Mouse (Mus musculus) CD4-positive naive resting alpha-beta T cell, adult 76 days (primary cell): ENCODE data around the gene Vegfb. TPM values are rescaled to one million over a fixed set of nuclear protein-coding genes. Genes with fewer than 3 reads are reported as not detected.

Experiments used
- total RNA-seq: library from RNA; stranded (reverse); gene quantifications from one replicate; pipeline ENCODE4 v1.2.4, GENCODE M21; 2023

Vegfb gene
- total RNA-seq, result 7.7 TPM

DNA sequence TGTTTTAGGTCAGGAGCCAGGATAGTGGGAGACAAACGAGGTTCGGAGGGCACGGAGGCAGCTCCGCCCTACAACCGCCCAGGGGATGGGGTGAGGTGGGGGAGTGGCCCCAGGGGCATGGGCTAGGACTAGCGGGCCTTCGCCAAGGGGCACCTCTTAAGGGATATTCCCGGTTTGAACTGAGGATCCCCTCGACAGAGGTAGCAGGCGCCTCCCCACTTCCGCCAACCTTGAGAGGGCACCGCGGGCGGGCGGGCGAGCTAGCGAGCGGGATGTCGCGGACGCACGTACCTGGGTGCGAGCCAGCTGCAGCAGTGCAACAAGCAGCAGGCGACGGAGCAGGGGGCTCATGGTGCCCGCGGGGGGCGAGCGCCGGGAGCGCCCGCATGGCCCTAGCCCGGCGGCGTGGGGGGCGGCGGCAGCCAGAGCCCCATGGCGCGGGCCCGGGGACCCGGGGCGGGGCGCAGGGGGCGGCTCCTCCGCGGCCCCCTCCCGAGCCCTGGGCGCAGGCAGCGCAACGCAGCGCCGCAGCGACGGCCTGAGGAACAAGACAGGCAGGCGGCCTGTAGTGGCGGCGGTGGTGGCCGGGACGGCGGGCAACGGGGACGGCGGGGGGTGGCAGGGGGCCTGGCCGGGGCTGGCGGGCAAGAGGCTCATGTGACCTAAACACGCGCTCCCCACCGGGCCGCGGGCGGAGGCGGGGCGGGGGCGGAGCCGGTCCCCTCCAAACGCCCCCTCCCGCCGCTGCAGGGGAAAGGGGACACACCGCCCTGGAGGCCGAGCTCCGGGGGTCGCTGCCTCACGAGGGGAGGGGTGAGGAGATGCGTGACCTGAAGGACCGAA is at the start of gene Vegfb:
Gene Vegfb (minus strand): TSS at position 591 of the 843 bp plus-strand sequence.

DNA sequence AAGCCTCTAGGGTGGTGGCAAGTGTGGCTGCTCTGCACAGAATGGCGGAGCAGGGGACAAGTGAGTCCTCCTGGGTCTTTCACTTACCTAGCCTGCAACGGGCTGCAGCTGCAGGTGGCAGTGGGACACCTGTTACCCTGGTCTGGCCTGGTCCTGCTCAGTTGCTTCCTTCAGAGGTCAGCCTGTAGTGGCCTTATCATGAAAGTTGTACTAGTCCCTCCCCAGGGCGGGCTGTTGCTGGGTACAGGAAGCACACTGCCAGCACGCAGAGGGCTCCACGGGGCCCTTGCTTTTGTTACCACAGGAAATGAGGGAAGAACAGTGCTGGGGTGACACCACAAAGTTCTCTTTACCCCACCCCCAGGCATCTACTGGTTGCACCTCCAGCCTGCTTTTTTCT is 31.7 kb upstream of the Vegfb start, which contains the start of gene Fermt3:
Gene Fermt3 (minus strand): TSS at position 279 of the 400 bp plus-strand sequence.

DNA sequence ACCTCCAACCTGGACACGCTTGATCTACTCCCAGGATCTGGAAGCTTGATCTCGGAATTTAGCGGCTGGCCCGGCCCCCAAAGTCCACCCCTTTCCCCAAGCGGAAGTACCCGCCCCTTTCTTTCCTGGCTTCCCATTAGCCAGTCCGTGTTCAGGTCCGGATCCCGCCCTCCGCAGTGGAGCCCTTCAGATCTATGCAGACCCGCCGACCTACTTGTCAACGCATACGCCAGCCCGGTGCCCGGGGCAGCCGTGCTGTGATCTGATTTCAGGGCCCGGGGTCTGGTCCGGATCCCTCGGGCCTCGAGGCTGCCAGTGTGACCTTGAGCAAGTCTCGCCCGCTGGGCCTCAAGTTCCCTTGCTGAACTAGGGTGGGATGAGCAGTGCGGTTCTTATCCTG is 8.6 kb upstream of the Vegfb start, which contains the start of the genes Nudt22 and Trpt1:
Gene Nudt22 (minus strand): TSS at position 112 of the 400 bp plus-strand sequence.
Gene Trpt1 (plus strand): TSS at position 126 of the 400 bp plus-strand sequence.

GRCm38 (mm10) chr19:6992011-6992858 is 4.8 kb upstream of the Vegfb start, which contains the start of gene Dnajc4:
TSS of gene Dnajc4 (minus strand) at chr19:6992572.

GRCm38 (mm10) chr19:6980381-6981093 is 6.9 kb downstream of the Vegfb start, which contains the start of gene Fkbp2:
TSS of gene Fkbp2 (minus strand) at chr19:6980501.

GRCm38 (mm10) chr19:6975537-6976521 is 11.6 kb downstream of the Vegfb start, which contains the start of gene Plcb3:
TSS of gene Plcb3 (minus strand) at chr19:6976470.

GRCm38 (mm10) chr19:6974211-6975205 is 12.9 kb downstream of the Vegfb start, which contains the start of gene Ppp1r14b:
TSS of gene Ppp1r14b (plus strand) at chr19:6974968.

GRCm38 (mm10) chr19:6942249-6942691 is 45.2 kb downstream of the Vegfb start, which contains the start of gene Gpr137:
TSS of gene Gpr137 (minus strand) at chr19:6942480.

GRCm38 (mm10) chr19:6941372-6942248 is 45.8 kb downstream of the Vegfb start, which contains the start of gene Bad:
TSS of gene Bad (plus strand) at chr19:6941861.

DNA sequence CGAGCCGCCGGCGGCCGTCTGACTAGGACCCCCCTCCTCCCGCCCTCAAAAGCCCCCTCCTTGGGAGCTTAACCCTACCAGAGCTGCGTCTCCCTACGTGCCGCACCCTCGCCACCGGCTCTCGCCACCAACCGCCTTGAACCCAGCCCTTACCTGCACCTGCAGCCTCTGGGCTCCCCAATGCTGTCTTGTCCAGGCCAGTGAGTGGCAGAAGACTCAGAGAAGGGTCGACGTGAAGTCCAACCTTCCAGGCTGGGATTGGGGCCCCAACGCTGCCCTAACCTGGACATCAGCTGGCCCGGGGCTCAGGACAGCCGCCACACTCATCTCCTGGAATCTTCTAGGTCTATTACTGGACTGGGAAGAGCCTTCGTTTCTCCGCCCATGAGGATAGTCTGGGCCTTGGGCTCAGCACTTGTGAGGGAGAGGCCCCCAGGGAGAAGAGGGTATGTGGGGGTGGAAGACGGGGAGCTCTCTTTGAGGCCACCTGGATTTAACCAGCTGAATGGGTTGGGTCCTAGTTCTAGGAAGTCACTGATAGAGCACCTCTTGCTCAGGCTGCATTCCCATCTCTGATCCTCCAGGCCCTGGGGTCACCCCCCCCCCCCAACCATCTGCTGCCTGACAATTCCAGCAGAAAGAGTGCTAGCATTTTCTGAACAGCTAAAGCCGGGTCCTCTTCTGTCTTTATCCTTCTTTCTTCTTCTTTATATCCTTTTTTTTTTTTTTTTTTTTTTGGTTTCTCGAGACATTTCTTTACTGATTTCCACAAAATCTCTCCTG is 53.1 kb downstream of the Vegfb start, which contains the start of gene Kcnk4:
Gene Kcnk4 (minus strand): TSS at position 321 of the 783 bp plus-strand sequence.

Other genes with a start within 250 kb of the Vegfb start
- 26.8 TPM for gene Rps6ka4, start 147.0 kb downstream of the Vegfb start, total RNA-seq
- gene Ccdc88b, start 129.4 kb downstream of the Vegfb start, total RNA-seq, result 89.3 TPM
- gene Trmt112, start 78.0 kb downstream of the Vegfb start, total RNA-seq, result 125 TPM
- gene Prdx5, start 77.5 kb downstream of the Vegfb start, total RNA-seq, result 48.4 TPM
- 26.7 TPM for gene Esrra, start 65.8 kb downstream of the Vegfb start, total RNA-seq
- not detected for gene Catsperz, start 62.3 kb downstream of the Vegfb start, total RNA-seq
- gene Kcnk4, start 53.1 kb downstream of the Vegfb start, total RNA-seq, result 1.1 TPM
- gene Bad, start 45.8 kb downstream of the Vegfb start, total RNA-seq, result 10.2 TPM
- gene Gpr137, start 45.2 kb downstream of the Vegfb start, total RNA-seq, result 7.0 TPM
- 93.3 TPM for gene Ppp1r14b, start 12.7 kb downstream of the Vegfb start, total RNA-seq
- 8.1 TPM for gene Plcb3, start 11.2 kb downstream of the Vegfb start, total RNA-seq
- 11.3 TPM for gene Fkbp2, start 7.2 kb downstream of the Vegfb start, total RNA-seq
- 28.4 TPM for gene Dnajc4, start 4.9 kb upstream of the Vegfb start, total RNA-seq
- gene Nudt22, start 8.5 kb upstream of the Vegfb start, total RNA-seq, result 5.1 TPM
- gene Trpt1, start 8.5 kb upstream of the Vegfb start, total RNA-seq, result 2.1 TPM
- 143 TPM for gene Fermt3, start 31.8 kb upstream of the Vegfb start, total RNA-seq
- gene Stip1, start 52.3 kb upstream of the Vegfb start, total RNA-seq, result 91.7 TPM
- gene Macrod1, start 69.2 kb upstream of the Vegfb start, total RNA-seq, result 14.7 TPM
- not detected for gene Flrt1, start 118.1 kb upstream of the Vegfb start, total RNA-seq
- gene Otub1, start 218.7 kb upstream of the Vegfb start, total RNA-seq, result 107 TPM
- 205 TPM for gene Cox8a, start 230.0 kb upstream of the Vegfb start, total RNA-seq